Mouse (Mus musculus): ENCODE measurements at regions not wholly inside any gene's neighbourhood (a gene's known extent, or its start where the extent isn't known, plus 50 kb on each side); places are given as distances from the start of the nearest gene placed in this dataset.
"Not testable (repeated sequence)": the region's sequence is repeated elsewhere in the genome, so short reads cannot be mapped to it uniquely, and the experiment has no call there.

GRCm38 (mm10) chr12:21784403-21784802 lies 367.0 kb upstream of the Ywhaq start:
- peak; percentile 3 for DNase-seq (ENCODE audit: low read depth, low spot score)

GRCm38 (mm10) chr12:21778717-21779116 lies 361.3 kb upstream of the Ywhaq start:
- DNase-seq (ENCODE audit: low read depth, low spot score) = not testable (repeated sequence)

DNA sequence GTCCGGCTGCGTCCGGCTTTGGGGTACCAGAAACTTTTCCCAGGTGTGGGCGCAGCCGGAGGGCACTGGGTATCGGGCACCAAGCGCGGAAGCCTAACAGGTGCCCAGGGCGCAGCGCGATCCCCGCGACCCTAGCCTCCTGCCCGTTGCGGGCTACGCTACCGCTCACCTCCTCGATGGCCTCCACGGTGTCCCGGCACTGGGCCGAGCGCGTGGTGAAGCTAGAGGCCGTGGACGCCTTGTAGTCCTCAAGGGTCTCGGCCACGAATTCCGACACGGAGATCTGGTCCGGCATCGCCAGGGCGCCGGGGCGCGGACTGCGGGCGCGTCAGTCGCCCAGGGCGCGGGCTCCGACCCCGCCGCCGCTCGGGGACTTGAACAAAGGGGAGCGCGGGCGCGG lies 360.9 kb upstream of the Ywhaq start:
- DNase-seq (ENCODE audit: low read depth, low spot score) = not testable (repeated sequence)

- not testable (repeated sequence) for DNase-seq (ENCODE audit: low read depth, low spot score)
These were observed 350.3 kb upstream of the Ywhaq start for GRCm38 (mm10) chr12:21767717-21768116.
